Mouse (Mus musculus): ENCODE measurements around the gene Nfkbil1. TPM values are rescaled to one million over a fixed set of nuclear protein-coding genes. Genes with fewer than 3 reads are reported as not detected.

The Nfkbil1 gene
- polyA plus RNA-seq, 1 experiment from 2014 or later = 13.2 TPM

DNA sequence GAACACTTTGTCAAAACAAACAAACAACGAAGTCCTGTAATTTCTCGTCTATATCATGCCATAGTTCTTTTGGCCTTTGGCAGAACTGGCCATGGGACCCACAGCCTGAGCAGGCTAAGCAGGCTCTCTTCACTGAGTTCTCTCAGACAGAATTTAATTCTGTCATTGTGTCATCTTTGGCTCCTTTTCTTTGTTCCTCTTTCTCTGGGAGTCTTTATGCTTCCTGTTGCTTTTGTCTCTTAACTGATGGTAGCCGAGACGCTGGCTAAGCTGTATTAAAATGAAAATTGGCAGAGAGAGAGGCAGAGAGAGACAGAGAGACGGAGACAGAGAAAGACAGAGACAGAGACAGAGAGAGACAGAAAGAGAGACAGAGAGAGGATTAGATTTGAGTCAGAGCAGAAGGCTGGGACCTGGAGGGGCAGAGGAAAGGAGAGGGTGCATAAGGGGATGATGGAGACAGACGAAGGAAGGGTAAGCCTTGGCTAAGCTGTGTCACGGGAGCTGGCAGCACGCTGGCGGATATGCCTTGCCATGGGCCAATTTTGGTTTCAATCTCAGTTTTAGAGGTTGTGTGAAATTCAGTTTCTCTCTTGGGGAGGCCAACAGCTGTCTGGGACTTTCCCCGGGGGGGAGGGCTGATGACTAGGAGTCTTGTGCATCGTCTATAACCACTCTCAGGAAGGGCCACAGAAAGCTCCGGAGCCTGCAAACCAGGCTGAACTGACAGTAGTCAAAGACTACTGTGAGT lies 25.6 kb downstream of the Nfkbil1 start:
- H3K4me3 ChIP-seq = no peak overlapping the region
- no peak overlapping the region for H3K9ac ChIP-seq
- no peak overlapping the region for H3K27ac ChIP-seq
- H3K4me2 ChIP-seq = no peak overlapping the region
- no peaks in the 10 kb centered on the region for H3K9me3 ChIP-seq
- no peak for ATAC-seq (ENCODE audit: borderline replicate concordance, extremely low read depth, low FRiP score, low TSS enrichment)
- WGBS = 73% methylated on average over 12 of the region's 12 CpGs
- H3K4me1 ChIP-seq = no peaks in the 10 kb centered on the region
- no peaks in the 10 kb centered on the region for H3K36me3 ChIP-seq
- 0 out of 2 replicates have a peak, but pooled peaks cover 5% of the 10 kb centered on the region for H3K27me3 ChIP-seq

DNA sequence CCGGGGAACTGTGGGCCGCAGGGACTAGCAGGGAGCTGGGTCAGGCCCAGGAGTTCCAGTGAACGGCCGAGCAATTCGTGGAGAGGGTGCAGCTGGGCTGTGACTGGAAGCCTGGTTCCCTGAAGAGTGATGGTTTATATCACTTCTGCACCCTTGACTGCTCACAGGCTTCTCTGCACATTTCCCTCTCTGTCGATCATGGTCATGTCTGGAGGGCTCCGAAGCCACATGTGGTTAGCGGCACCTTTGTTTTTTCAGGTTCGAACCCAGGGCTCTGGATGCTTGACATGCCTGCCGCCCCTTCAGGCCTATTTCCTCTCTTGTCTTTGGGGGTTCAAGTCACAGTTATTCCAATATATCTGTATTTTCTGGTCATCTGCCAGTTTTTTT lies 30.2 kb downstream of the Nfkbil1 start:
- peaks cover 47% of the 10 kb centered on the region for H3K27me3 ChIP-seq
- H3K4me2 ChIP-seq = no peak overlapping the region
- WGBS = 59% methylated on average over 10 of the region's 10 CpGs
- peaks cover 4% of the 10 kb centered on the region; the same call in 1 of the 2 replicates for H3K4me1 ChIP-seq
- no peaks in the 10 kb centered on the region for H3K36me3 ChIP-seq
- H3K4me3 ChIP-seq = no peak overlapping the region
- no peaks in the 10 kb centered on the region for H3K9me3 ChIP-seq
- no peak overlapping the region for H3K27ac ChIP-seq
- no peak overlapping the region for H3K9ac ChIP-seq
- ATAC-seq (ENCODE audit: borderline replicate concordance, extremely low read depth, low FRiP score, low TSS enrichment) = no peak

DNA sequence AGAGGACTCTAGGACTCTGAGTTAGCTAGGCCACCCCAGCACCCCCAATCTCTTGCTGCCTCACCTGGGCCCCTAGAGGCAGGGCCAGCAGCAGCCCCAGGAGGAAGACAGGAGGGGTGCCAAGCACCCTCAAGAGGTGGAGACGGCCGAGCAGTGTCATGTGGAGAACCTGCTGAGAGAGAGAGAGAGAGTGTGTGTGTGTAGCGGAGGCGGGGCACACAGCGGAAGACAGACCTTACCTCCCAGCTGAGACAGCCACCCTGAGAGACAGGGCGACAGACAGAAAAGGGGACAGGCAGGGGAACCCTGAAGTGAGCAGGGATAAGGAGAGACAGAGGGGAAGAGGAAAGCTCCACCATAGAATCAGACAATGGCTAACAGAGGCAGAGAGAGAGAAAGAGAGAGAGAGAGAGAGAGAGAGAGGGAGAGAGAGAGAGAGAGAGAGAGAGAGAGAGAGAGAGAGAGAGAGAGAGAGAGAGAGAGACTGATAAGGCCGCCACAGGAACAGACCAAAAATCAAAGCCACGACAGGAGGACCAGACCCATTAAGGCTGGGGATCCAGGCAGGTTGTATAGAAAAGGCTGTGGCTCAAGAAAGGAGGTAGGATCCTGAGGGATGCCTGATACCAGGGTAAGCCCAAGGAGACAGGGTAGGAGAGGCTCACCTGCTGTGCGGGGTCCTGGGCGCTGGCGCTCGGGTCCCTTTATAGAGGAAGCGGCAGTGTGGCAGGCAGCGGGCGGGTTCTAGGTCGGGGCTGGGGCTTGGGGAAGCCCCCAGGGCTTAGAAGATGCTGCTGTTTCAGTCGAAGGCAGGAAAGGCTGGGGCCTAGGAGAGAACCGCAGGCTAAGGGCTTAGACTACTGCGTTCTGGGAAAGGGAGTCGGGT lies 30.9 kb downstream of the Nfkbil1 start, which contains the start of gene Lta:
Gene Lta, minus strand, starts transcription at position 858 of the 886 bp plus-strand sequence.
- no peaks in the 10 kb centered on the region for H3K9me3 ChIP-seq
- peaks cover 53% of the 10 kb centered on the region for H3K27me3 ChIP-seq
- H3K9ac ChIP-seq = no peak within 1 kb of the TSS
- H3K4me2 ChIP-seq = no peak within 1 kb of the TSS
- ATAC-seq (ENCODE audit: borderline replicate concordance, extremely low read depth, low FRiP score, low TSS enrichment) = no peak
- WGBS = 22% methylated on average over 20 of the region's 20 CpGs
- peaks cover 4% of the 10 kb centered on the region; the same call in 1 of the 2 replicates for H3K4me1 ChIP-seq
- H3K36me3 ChIP-seq = no peaks in the 10 kb centered on the region
- H3K27ac ChIP-seq = no peak within 1 kb of the TSS
- H3K4me3 ChIP-seq = no peak within 1 kb of the TSS

DNA sequence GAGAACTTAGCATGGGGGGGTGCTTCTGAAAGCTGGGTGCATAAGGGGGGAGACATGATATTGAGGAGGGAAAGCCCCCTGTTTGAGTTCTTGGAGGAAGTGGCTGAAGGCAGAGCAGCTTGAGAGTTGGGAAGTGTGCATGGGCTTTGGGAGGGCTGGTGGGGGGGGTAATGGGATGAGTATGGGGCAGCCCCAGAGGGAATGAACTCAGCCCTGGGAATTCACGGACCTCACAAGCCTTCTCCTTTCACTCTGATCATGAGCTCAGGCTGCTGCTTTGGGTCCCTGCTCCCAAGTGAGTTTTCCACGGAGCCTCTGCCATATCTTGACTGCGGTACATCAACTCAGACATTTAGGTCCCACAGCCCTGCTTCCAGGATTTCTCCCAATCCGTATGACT lies 33.1 kb downstream of the Nfkbil1 start:
- WGBS = 73% methylated on average over 4 of the region's 4 CpGs
- Histone ChIP-seq H3K27me3 (peaks cover 65% of the 10 kb centered on the region), H3K9ac (no peak overlapping the region), H3K4me3 (no peak overlapping the region), H3K36me3 (no peaks in the 10 kb centered on the region), H3K4me2 (no peak overlapping the region), H3K4me1 (peaks cover 4% of the 10 kb centered on the region; the same call in 1 of the 2 replicates), H3K27ac (no peak overlapping the region), H3K9me3 (no peaks in the 10 kb centered on the region)
- no peak for ATAC-seq (ENCODE audit: borderline replicate concordance, extremely low read depth, low FRiP score, low TSS enrichment)

- Histone ChIP-seq H3K36me3 (no peaks in the 10 kb centered on the region), H3K4me3 (no peak within 1 kb of the TSS; the same call in 1 of the 2 replicates), H3K9ac (no peak within 1 kb of the TSS), H3K27ac (no peak within 1 kb of the TSS), H3K4me1 (peaks cover 4% of the 10 kb centered on the region; the same call in 1 of the 2 replicates), H3K27me3 (peaks cover 71% of the 10 kb centered on the region), H3K9me3 (no peaks in the 10 kb centered on the region), H3K4me2 (peak within 1 kb of the TSS; percentile 1; the same call in 1 of the 2 replicates)
- ATAC-seq (ENCODE audit: borderline replicate concordance, extremely low read depth, low FRiP score, low TSS enrichment) = no peak
- 33% methylated on average over 13 of the region's 13 CpGs for WGBS
Observed at GRCm38 (mm10) chr17:35201787-35202186, 33.8 kb downstream of the Nfkbil1 start, which contains the start of gene Tnf. TSS of gene Tnf (minus strand) at chr17:35202007.

DNA sequence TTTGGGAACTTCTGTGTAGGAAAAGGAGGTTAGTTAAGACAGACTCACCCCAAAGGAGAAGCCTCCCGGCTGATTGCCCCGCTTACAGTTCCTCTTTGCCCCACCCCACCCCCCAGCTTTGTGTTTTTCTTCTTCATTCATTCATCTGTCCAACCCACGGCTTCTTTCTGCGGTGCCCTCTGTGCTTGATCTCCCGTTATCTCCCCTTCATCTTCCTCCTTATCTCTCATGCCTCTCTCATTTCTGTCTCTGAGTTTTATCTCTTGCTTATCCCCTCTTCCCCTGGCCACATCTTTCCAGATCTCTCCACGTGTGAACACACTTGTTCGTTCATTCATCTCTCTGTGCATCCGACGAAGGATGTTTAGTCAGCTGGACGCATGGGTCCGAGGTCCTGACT lies 34.5 kb downstream of the Nfkbil1 start:
- no peak overlapping the region for H3K27ac ChIP-seq
- H3K36me3 ChIP-seq = no peaks in the 10 kb centered on the region
- peaks cover 8% of the 10 kb centered on the region for H3K4me1 ChIP-seq
- peaks cover 78% of the 10 kb centered on the region for H3K27me3 ChIP-seq
- no peaks in the 10 kb centered on the region for H3K9me3 ChIP-seq
- ATAC-seq (ENCODE audit: borderline replicate concordance, extremely low read depth, low FRiP score, low TSS enrichment) = no peak
- no peak overlapping the region for H3K4me3 ChIP-seq
- no peak overlapping the region for H3K4me2 ChIP-seq
- no peak overlapping the region for H3K9ac ChIP-seq
- WGBS = 48% methylated on average over 11 of the region's 11 CpGs

DNA sequence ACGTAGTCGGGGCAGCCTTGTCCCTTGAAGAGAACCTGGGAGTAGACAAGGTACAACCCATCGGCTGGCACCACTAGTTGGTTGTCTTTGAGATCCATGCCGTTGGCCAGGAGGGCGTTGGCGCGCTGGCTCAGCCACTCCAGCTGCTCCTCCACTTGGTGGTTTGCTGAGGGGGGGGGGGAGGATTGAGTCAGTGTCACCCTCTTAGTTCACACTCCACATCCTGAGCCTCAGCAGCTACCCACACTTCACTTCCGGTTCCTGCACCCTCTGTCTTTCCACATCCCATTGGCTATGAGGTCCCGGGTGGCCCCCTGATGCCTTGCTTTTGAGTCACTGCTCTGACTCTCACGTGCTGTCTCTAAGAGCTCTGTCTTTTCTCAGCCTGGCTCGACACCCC lies 35.2 kb downstream of the Nfkbil1 start:
- peaks cover 15% of the 10 kb centered on the region for H3K4me1 ChIP-seq
- peaks cover 85% of the 10 kb centered on the region for H3K27me3 ChIP-seq
- no peak overlapping the region for H3K27ac ChIP-seq
- no peak for ATAC-seq (ENCODE audit: borderline replicate concordance, extremely low read depth, low FRiP score, low TSS enrichment)
- H3K4me2 ChIP-seq = no peak overlapping the region
- no peak overlapping the region for H3K9ac ChIP-seq
- H3K4me3 ChIP-seq = no peak overlapping the region
- H3K36me3 ChIP-seq = no peaks in the 10 kb centered on the region
- H3K9me3 ChIP-seq = no peaks in the 10 kb centered on the region
- WGBS = 71% methylated on average over 11 of the region's 11 CpGs

DNA sequence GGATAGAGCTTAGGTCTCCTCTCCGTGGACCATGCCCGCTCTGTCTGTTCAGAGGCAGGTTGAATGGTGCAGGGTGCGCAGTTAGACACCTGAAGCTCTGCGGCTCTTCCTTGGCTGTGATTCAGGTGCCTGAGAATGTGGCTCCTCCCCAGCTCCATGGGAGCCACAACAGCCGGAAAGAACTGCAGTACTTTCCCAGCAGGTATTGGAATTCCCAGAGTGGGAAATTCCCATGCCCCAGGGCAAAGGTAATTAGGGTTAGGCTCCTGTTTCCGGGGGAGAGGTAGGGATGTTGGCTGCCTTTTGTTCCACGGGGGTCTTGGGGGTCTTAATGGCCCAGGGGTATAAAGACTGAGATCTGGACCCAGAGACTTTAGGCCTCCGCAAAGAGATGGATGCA lies 36.6 kb downstream of the Nfkbil1 start:
- Histone ChIP-seq H3K4me1 (peaks cover 17% of the 10 kb centered on the region), H3K36me3 (no peaks in the 10 kb centered on the region), H3K4me3 (no peak overlapping the region), H3K4me2 (no peak overlapping the region), H3K27ac (no peak overlapping the region), H3K27me3 (peaks cover 88% of the 10 kb centered on the region), H3K9ac (no peak overlapping the region), H3K9me3 (no peaks in the 10 kb centered on the region)
- 37% methylated on average over 8 of the region's 8 CpGs for WGBS
- ATAC-seq (ENCODE audit: borderline replicate concordance, extremely low read depth, low FRiP score, low TSS enrichment) = no peak

- peaks cover 17% of the 10 kb centered on the region for H3K4me1 ChIP-seq
- ATAC-seq (ENCODE audit: borderline replicate concordance, extremely low read depth, low FRiP score, low TSS enrichment) = no peak
- H3K27ac ChIP-seq = no peak overlapping the region
- H3K36me3 ChIP-seq = no peaks in the 10 kb centered on the region
- H3K27me3 ChIP-seq = peaks cover 83% of the 10 kb centered on the region
- no peaks in the 10 kb centered on the region for H3K9me3 ChIP-seq
- H3K4me3 ChIP-seq = no peak overlapping the region
- 45% methylated on average over 7 of the region's 7 CpGs for WGBS
- H3K4me2 ChIP-seq = no peak overlapping the region
- no peak overlapping the region for H3K9ac ChIP-seq
Observed at GRCm38 (mm10) chr17:35198029-35198428, 37.6 kb downstream of the Nfkbil1 start.

- WGBS = 42% methylated on average over 6 of the region's 6 CpGs
- Histone ChIP-seq H3K4me2 (no peak overlapping the region), H3K4me1 (peaks cover 17% of the 10 kb centered on the region), H3K27me3 (peaks cover 74% of the 10 kb centered on the region), H3K36me3 (no peaks in the 10 kb centered on the region), H3K4me3 (no peak overlapping the region), H3K27ac (no peak overlapping the region), H3K9ac (no peak overlapping the region), H3K9me3 (no peaks in the 10 kb centered on the region)
- ATAC-seq (ENCODE audit: borderline replicate concordance, extremely low read depth, low FRiP score, low TSS enrichment) = no peak
Observed at GRCm38 (mm10) chr17:35197126-35197525, 38.5 kb downstream of the Nfkbil1 start.

DNA sequence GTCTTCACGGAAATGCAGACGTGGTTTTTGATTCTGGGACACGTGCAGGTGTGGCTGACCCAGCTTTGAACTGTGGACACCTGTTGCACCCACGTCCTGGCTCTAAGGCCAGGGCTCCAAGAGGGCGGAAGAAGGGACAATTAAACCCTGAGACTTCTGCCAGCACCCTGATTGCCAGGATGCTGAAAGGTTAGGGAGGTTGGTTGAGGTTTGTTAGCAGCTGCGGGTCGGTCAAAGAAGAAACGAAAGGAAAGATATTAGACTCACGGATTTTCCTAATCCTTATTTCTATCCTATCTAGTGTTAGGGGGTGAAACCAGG lies 39.3 kb downstream of the Nfkbil1 start:
- no peaks in the 10 kb centered on the region for H3K36me3 ChIP-seq
- no peak overlapping the region for H3K27ac ChIP-seq
- WGBS = 24% methylated on average over 9 of the region's 9 CpGs
- peaks cover 13% of the 10 kb centered on the region for H3K4me1 ChIP-seq
- H3K27me3 ChIP-seq = peaks cover 65% of the 10 kb centered on the region
- peak overlapping the region; percentile 42 for H3K4me3 ChIP-seq
- no peaks in the 10 kb centered on the region for H3K9me3 ChIP-seq
- H3K9ac ChIP-seq = peak overlapping the region; percentile 38
- peak overlapping the region; percentile 78 for H3K4me2 ChIP-seq
- no peak for ATAC-seq (ENCODE audit: borderline replicate concordance, extremely low read depth, low FRiP score, low TSS enrichment)

All from lung, embryonic 15.5 days (tissue).